Mouse (Mus musculus) right cerebral cortex, postnatal 10 days (tissue): ENCODE data around the gene Cox15.

ENCODE experiments used
- DNase-seq, 2 experiments: peaks; one replicate each; pipeline ENCODE4 v3.0.0; 2021; ENCODE audit warnings: low spot score in 2 of 2

Cox15 gene

GRCm38 (mm10) chr19:43761543-43762256 lies 8.9 kb upstream of the Cox15 start:
- no peak for DNase-seq

- DNase-seq, result peak in 1 of 2 experiments; percentile 74
Observed at GRCm38 (mm10) chr19:43760504-43760903, 7.7 kb upstream of the Cox15 start.

- no peak for DNase-seq
Observed at GRCm38 (mm10) chr19:43754872-43755271, 2.1 kb upstream of the Cox15 start.

GRCm38 (mm10) chr19:43754237-43754636 lies 1.4 kb upstream of the Cox15 start:
- no peak for DNase-seq

- peak; percentile 91 for DNase-seq
Observed at GRCm38 (mm10) chr19:43753226-43753835, 531 bp upstream of the Cox15 start.

- no peak for DNase-seq
Observed at GRCm38 (mm10) chr19:43750008-43750407, 2.8 kb downstream of the Cox15 start.

GRCm38 (mm10) chr19:43747877-43748276 lies 4.9 kb downstream of the Cox15 start:
- no peak for DNase-seq

- no peak for DNase-seq
Observed at GRCm38 (mm10) chr19:43745740-43746139, 7.1 kb downstream of the Cox15 start.

- no peak for DNase-seq
Observed at GRCm38 (mm10) chr19:43743401-43743800, 9.4 kb downstream of the Cox15 start.

GRCm38 (mm10) chr19:43738409-43738808 lies 14.4 kb downstream of the Cox15 start:
- no peak for DNase-seq

- no peak for DNase-seq
Observed at GRCm38 (mm10) chr19:43731157-43731556, 21.6 kb downstream of the Cox15 start.

- DNase-seq, result no peak
Observed at GRCm38 (mm10) chr19:43730037-43730428, 22.8 kb downstream of the Cox15 start.

- no peak for DNase-seq
Observed at GRCm38 (mm10) chr19:43729296-43730036, 23.3 kb downstream of the Cox15 start.

GRCm38 (mm10) chr19:43726510-43727146 lies 26.2 kb downstream of the Cox15 start:
- no peak for DNase-seq

GRCm38 (mm10) chr19:43724821-43725220 lies 28.0 kb downstream of the Cox15 start:
- DNase-seq, result no peak

GRCm38 (mm10) chr19:43724194-43724593 lies 28.6 kb downstream of the Cox15 start:
- no peak for DNase-seq

GRCm38 (mm10) chr19:43723501-43723900 lies 29.3 kb downstream of the Cox15 start:
- DNase-seq, result no peak

- DNase-seq, result no peak
Observed at GRCm38 (mm10) chr19:43722891-43723290, 29.9 kb downstream of the Cox15 start.

- no peak for DNase-seq
Observed at GRCm38 (mm10) chr19:43720061-43720460, 32.7 kb downstream of the Cox15 start.

- DNase-seq, result no peak
Observed at GRCm38 (mm10) chr19:43711971-43712370, 40.8 kb downstream of the Cox15 start.

GRCm38 (mm10) chr19:43711159-43711916 lies 41.5 kb downstream of the Cox15 start:
- no peak for DNase-seq

GRCm38 (mm10) chr19:43709317-43709716 lies 43.5 kb downstream of the Cox15 start:
- DNase-seq, result no peak
